Mouse (Mus musculus) erythroblast, embryonic 14.5 days (primary cell): ENCODE measurements around the gene Ube2c.

Experiments used
- GATA1 ChIP-seq: IDR thresholded peaks from 2 replicates; pipeline ENCODE4 v1.6.1; 2012; ENCODE audit warnings: low read length, inconsistent platforms, mixed read lengths
- TAL1 ChIP-seq: IDR thresholded peaks from 3 replicates; pipeline ENCODE4 v1.6.1; 2012; ENCODE audit warnings: low read length, inconsistent platforms, mixed read lengths

GRCm38 (mm10) chr2:164773989-164774364 is 4.3 kb downstream of the Ube2c start:
- no peak for TF ChIP-seq TAL1
- peak; percentile 71 for TF ChIP-seq GATA1
